Mouse (Mus musculus) left cerebral cortex, postnatal 4 days (tissue): ENCODE data around the gene Ccnl1. TPM values are rescaled to one million over a fixed set of nuclear protein-coding genes. Genes with fewer than 3 reads are reported as not detected.

Source experiments
- DNase-seq: peaks from one replicate; pipeline ENCODE4 v3.0.0-alpha.2; 2022
- intact Hi-C: fragments of 180-260 bp; cut with DNase I; formaldehyde crosslinking; loops from one replicate; pipeline ENCODE4 v1.15.1; 2025
- total RNA-seq, 2 experiments: library from RNA; stranded (reverse); gene quantifications; 2 replicates each; pipeline ENCODE4 v1.2.3; 2021

Gene Ccnl1
- total RNA-seq: 10 to 100 TPM; 65.7 to 72.1 TPM

GRCm38 (mm10) chr3:65958102-65958839 lies at the start of gene Ccnl1:
Gene Ccnl1, minus strand, starts transcription at chr3:65958249.
- intact Hi-C loops: no loop called here

GRCm38 (mm10) chr3:66004989-66005388 lies 46.9 kb upstream of the Ccnl1 start:
- intact Hi-C loops: loop anchor here (5.0 kb wide), 1 partner anchor 232 kb away; no protein-coding TSS in a partner anchor
- no peak for DNase-seq

More at GRCm38 (mm10) chr3:65958102-65958839, at the start of gene Ccnl1:
- DNase-seq: peak; percentile 96

GRCm38 (mm10) chr3:66004220-66004951 lies 46.3 kb upstream of the Ccnl1 start:
- intact Hi-C loops: loop anchor here (5.0 kb wide), 1 partner anchor 233 kb away; no protein-coding TSS in a partner anchor
- no peak for DNase-seq

- intact Hi-C loops: loop anchor here (5.0 kb wide), 1 partner anchor 237 kb away; no protein-coding TSS in a partner anchor
- no peak for DNase-seq
Measured at GRCm38 (mm10) chr3:66000400-66000799, 42.4 kb upstream of the Ccnl1 start.

- intact Hi-C loops: no loop called here
- no peak for DNase-seq
Measured at GRCm38 (mm10) chr3:65997360-65998008, 39.4 kb upstream of the Ccnl1 start.

- intact Hi-C loops: no loop called here
- DNase-seq: no peak
Measured at GRCm38 (mm10) chr3:65992395-65993340, 34.6 kb upstream of the Ccnl1 start.

GRCm38 (mm10) chr3:65990957-65991646 lies 33.1 kb upstream of the Ccnl1 start:
- peak; percentile 10 for DNase-seq
- intact Hi-C loops: no loop called here

GRCm38 (mm10) chr3:65990524-65990923 lies 32.5 kb upstream of the Ccnl1 start:
- no peak for DNase-seq

GRCm38 (mm10) chr3:65988711-65989495 lies 30.9 kb upstream of the Ccnl1 start:
- DNase-seq: no peak
- intact Hi-C loops: no loop called here

More at GRCm38 (mm10) chr3:65990524-65990923, 32.5 kb upstream of the Ccnl1 start:
- intact Hi-C loops: no loop called here

- DNase-seq: no peak
- intact Hi-C loops: no loop called here
Measured at GRCm38 (mm10) chr3:65976296-65976695, 18.2 kb upstream of the Ccnl1 start.

GRCm38 (mm10) chr3:65975317-65975716 lies 17.3 kb upstream of the Ccnl1 start:
- peak; percentile 28 for DNase-seq
- intact Hi-C loops: no loop called here

- intact Hi-C loops: no loop called here
- DNase-seq: peak; percentile 100
Measured at GRCm38 (mm10) chr3:65974232-65975058, 16.4 kb upstream of the Ccnl1 start.

- DNase-seq: no peak
- intact Hi-C loops: no loop called here
Measured at GRCm38 (mm10) chr3:65973501-65974231, 15.6 kb upstream of the Ccnl1 start.

- no peak for DNase-seq
- intact Hi-C loops: no loop called here
Measured at GRCm38 (mm10) chr3:65969196-65969595, 11.1 kb upstream of the Ccnl1 start.

- intact Hi-C loops: no loop called here
- no peak for DNase-seq
Measured at GRCm38 (mm10) chr3:65966360-65966759, 8.3 kb upstream of the Ccnl1 start.

GRCm38 (mm10) chr3:65962270-65962930 lies 4.4 kb upstream of the Ccnl1 start:
- no peak for DNase-seq
- intact Hi-C loops: no loop called here
